Mouse (Mus musculus) hematopoietic stem cell, adult 5-6 weeks (primary cell): ENCODE results near the gene Thsd4. TPM values are rescaled to one million over a fixed set of nuclear protein-coding genes. Genes with fewer than 3 reads are reported as not detected.
A peak's percentile ranks its signal among the peaks of the same experiment; 100 is the strongest.

Source experiments
- ATAC-seq, 2 experiments: fragments of 125-278 bp in 1 of 2; replicated peaks in 1 of 2; 2 replicates each; pipeline ENCODE4 v1.8.0; 2016 to 2017; ENCODE audit warnings: inconsistent platforms in 2 of 2, mild to moderate bottlenecking in 2 of 2, moderate number of reproducible peaks in 2 of 2, low read depth in 1 of 2, moderate TSS enrichment in 1 of 2; ENCODE audit not compliant: low FRiP score in 2 of 2, poor library complexity in 2 of 2, severe bottlenecking in 2 of 2, insufficient read depth in 1 of 2, low TSS enrichment in 1 of 2
- total RNA-seq: library from RNA; stranded (forward); fragments of 172-1452, 232-1000 nt; gene quantifications from 2 replicates; pipeline ENCODE4 v1.2.3, GENCODE M21; 2017

The Thsd4 gene
- total RNA-seq, 1 experiment from 2014 or later: 1.0 TPM

- ATAC-seq: no peak
Observed at GRCm38 (mm10) chr9:60410872-60411635, 110.8 kb downstream of the Thsd4 start.

- 0 out of 4 replicates have a peak, but pooled peaks of 1 of the 2 experiments have one; percentile 17 for ATAC-seq
Observed at GRCm38 (mm10) chr9:60407374-60407773, 114.5 kb downstream of the Thsd4 start.

GRCm38 (mm10) chr9:60405777-60406176, 116.1 kb downstream of the Thsd4 start:
- ATAC-seq: no peak

GRCm38 (mm10) chr9:60402681-60403080, 119.2 kb downstream of the Thsd4 start:
- ATAC-seq: no peak

GRCm38 (mm10) chr9:60400001-60400400, 121.8 kb downstream of the Thsd4 start:
- no peak for ATAC-seq

GRCm38 (mm10) chr9:60398073-60398472, 123.8 kb downstream of the Thsd4 start:
- ATAC-seq: no peak

GRCm38 (mm10) chr9:60396096-60396495, 125.8 kb downstream of the Thsd4 start:
- no peak for ATAC-seq

GRCm38 (mm10) chr9:60392916-60393315, 128.9 kb downstream of the Thsd4 start:
- ATAC-seq: no peak

- no peak for ATAC-seq
Observed at GRCm38 (mm10) chr9:60384751-60385150, 137.1 kb downstream of the Thsd4 start.

GRCm38 (mm10) chr9:60382941-60383340, 138.9 kb downstream of the Thsd4 start:
- no peak for ATAC-seq

GRCm38 (mm10) chr9:60382526-60382925, 139.3 kb downstream of the Thsd4 start:
- no peak for ATAC-seq

- ATAC-seq: no peak
Observed at GRCm38 (mm10) chr9:60381010-60381409, 140.8 kb downstream of the Thsd4 start.

- ATAC-seq: no peak
Observed at GRCm38 (mm10) chr9:60380550-60380949, 141.3 kb downstream of the Thsd4 start.

- ATAC-seq: no peak
Observed at GRCm38 (mm10) chr9:60378235-60378634, 143.6 kb downstream of the Thsd4 start.

- ATAC-seq: no peak
Observed at GRCm38 (mm10) chr9:60373161-60373737, 148.6 kb downstream of the Thsd4 start.

- no peak for ATAC-seq
Observed at GRCm38 (mm10) chr9:60368516-60368915, 153.3 kb downstream of the Thsd4 start.

GRCm38 (mm10) chr9:60367617-60368305, 154.1 kb downstream of the Thsd4 start:
- peak; percentile 22 to 25; a peak in 1 of 4 replicates for ATAC-seq

- no peak for ATAC-seq
Observed at GRCm38 (mm10) chr9:60364166-60364781, 157.6 kb downstream of the Thsd4 start.
